Mouse (Mus musculus) frontal cortex, adult (tissue): Measurements from ENCODE around the gene Sh2d6.
"Not testable (repeated sequence)": the region's sequence is repeated elsewhere in the genome, so short reads cannot be mapped to it uniquely, and the experiment has no call there.

Experiments used
- ATAC-seq: cut with Nextera tagmentation; 2 replicates; pipeline ENCODE4 v1.9.2; 2017; ENCODE audit warnings: mild to moderate bottlenecking, moderate library complexity, mixed read lengths; ENCODE audit not compliant: low TSS enrichment

Sh2d6 gene

GRCm38 (mm10) chr6:72503309-72503708 is 18.2 kb downstream of the Sh2d6 start:
- no peak for ATAC-seq

GRCm38 (mm10) chr6:72498950-72499349 is 22.6 kb downstream of the Sh2d6 start:
- no peak for ATAC-seq

GRCm38 (mm10) chr6:72492892-72493291 is 28.6 kb downstream of the Sh2d6 start:
- peak; percentile 77 for ATAC-seq

- no peak for ATAC-seq
Observed at GRCm38 (mm10) chr6:72491151-72491550, 30.4 kb downstream of the Sh2d6 start.

- no peak for ATAC-seq
Observed at GRCm38 (mm10) chr6:72489534-72489933, 32.0 kb downstream of the Sh2d6 start.

GRCm38 (mm10) chr6:72488850-72489249 is 32.7 kb downstream of the Sh2d6 start:
- ATAC-seq = no peak

- no peak for ATAC-seq
Observed at GRCm38 (mm10) chr6:72487282-72487681, 34.2 kb downstream of the Sh2d6 start.

- ATAC-seq = no peak
Observed at GRCm38 (mm10) chr6:72486307-72486706, 35.2 kb downstream of the Sh2d6 start.

GRCm38 (mm10) chr6:72484887-72485286 is 36.6 kb downstream of the Sh2d6 start:
- no peak for ATAC-seq

GRCm38 (mm10) chr6:72482156-72482555 is 39.4 kb downstream of the Sh2d6 start:
- no peak for ATAC-seq

- no peak for ATAC-seq
Observed at GRCm38 (mm10) chr6:72480422-72480702, 41.1 kb downstream of the Sh2d6 start.

- ATAC-seq = no peak
Observed at GRCm38 (mm10) chr6:72479645-72480421, 41.7 kb downstream of the Sh2d6 start.

GRCm38 (mm10) chr6:72478691-72479090 is 42.8 kb downstream of the Sh2d6 start:
- not testable (repeated sequence) for ATAC-seq

- peak; percentile 36 for ATAC-seq
Observed at GRCm38 (mm10) chr6:72477621-72478020, 43.9 kb downstream of the Sh2d6 start.

- ATAC-seq = no peak
Observed at GRCm38 (mm10) chr6:72476836-72477235, 44.7 kb downstream of the Sh2d6 start.

GRCm38 (mm10) chr6:72475221-72475985 is 46.1 kb downstream of the Sh2d6 start:
- ATAC-seq = peak; percentile 70

GRCm38 (mm10) chr6:72473264-72474041 is 48.1 kb downstream of the Sh2d6 start:
- ATAC-seq = peak; percentile 45; the same call in 1 of the 2 replicates

- ATAC-seq = no peak
Observed at GRCm38 (mm10) chr6:72466171-72466570, 55.3 kb downstream of the Sh2d6 start.

GRCm38 (mm10) chr6:72465361-72466157 is 55.9 kb downstream of the Sh2d6 start:
- ATAC-seq = no peak
